Mouse (Mus musculus): ENCODE measurements around the gene Lama2.
"Not testable (repeated sequence)": the region's sequence is repeated elsewhere in the genome, so short reads cannot be mapped to it uniquely, and the experiment has no call there.

Lama2 gene

GRCm38 (mm10) chr10:27001554-27002178 is 617.9 kb downstream of the Lama2 start:
- no peak for DNase-seq

- DNase-seq = no peak
Observed at GRCm38 (mm10) chr10:26996684-26997083, 622.9 kb downstream of the Lama2 start.

- no peak for DNase-seq
Observed at GRCm38 (mm10) chr10:26995987-26996386, 623.6 kb downstream of the Lama2 start.

- DNase-seq = peak; percentile 64
Observed at GRCm38 (mm10) chr10:26995182-26995975, 624.2 kb downstream of the Lama2 start.

GRCm38 (mm10) chr10:26993971-26994761 is 625.4 kb downstream of the Lama2 start:
- DNase-seq = no peak

- DNase-seq = no peak
Observed at GRCm38 (mm10) chr10:26985451-26985850, 634.1 kb downstream of the Lama2 start.

GRCm38 (mm10) chr10:26984082-26984481 is 635.5 kb downstream of the Lama2 start:
- DNase-seq = not testable (repeated sequence)

GRCm38 (mm10) chr10:26983583-26983982 is 636.0 kb downstream of the Lama2 start:
- DNase-seq = no peak

- DNase-seq = no peak
Observed at GRCm38 (mm10) chr10:26982621-26983020, 636.9 kb downstream of the Lama2 start.

- DNase-seq = no peak
Observed at GRCm38 (mm10) chr10:26975372-26975771, 644.2 kb downstream of the Lama2 start.

GRCm38 (mm10) chr10:26974224-26974623 is 645.3 kb downstream of the Lama2 start:
- DNase-seq = no peak

GRCm38 (mm10) chr10:26973575-26973974 is 646.0 kb downstream of the Lama2 start:
- no peak for DNase-seq

- no peak for DNase-seq
Observed at GRCm38 (mm10) chr10:26958513-26958912, 661.0 kb downstream of the Lama2 start.

GRCm38 (mm10) chr10:26950448-26950847 is 669.1 kb downstream of the Lama2 start:
- no peak for DNase-seq

GRCm38 (mm10) chr10:26949667-26950066 is 669.9 kb downstream of the Lama2 start:
- no peak for DNase-seq

GRCm38 (mm10) chr10:26948331-26948730 is 671.2 kb downstream of the Lama2 start:
- no peak for DNase-seq

GRCm38 (mm10) chr10:26939549-26939948 is 680.0 kb downstream of the Lama2 start:
- DNase-seq = no peak

GRCm38 (mm10) chr10:26938464-26938863 is 681.1 kb downstream of the Lama2 start:
- DNase-seq = not testable (repeated sequence)

GRCm38 (mm10) chr10:26936056-26936455 is 683.5 kb downstream of the Lama2 start:
- DNase-seq = not testable (repeated sequence)
